Mouse (Mus musculus) midbrain, embryonic 14.5 days (tissue): ENCODE measurements at regions not wholly inside any gene's neighbourhood (a gene's known extent, or its start where the extent isn't known, plus 50 kb on each side); places are given as distances from the start of the nearest gene placed in this dataset.

Experiments used
- ATAC-seq: fragments of 200-750 bp; cut with Nextera tagmentation; 2 replicates; pipeline ENCODE4 v1.8.0; 2017; ENCODE audit warnings: moderate number of reproducible peaks, moderate library complexity; ENCODE audit not compliant: low FRiP score, low TSS enrichment
- DNase-seq: peaks from one replicate; pipeline ENCODE4 v3.0.0-alpha.2; 2015
- H3K27ac ChIP-seq: fragments of 300-500 bp; sonication (generic); replicated peaks from 2 replicates; pipeline ENCODE4 v1.5.1; 2014; ENCODE audit warnings: mild to moderate bottlenecking, low read depth, low read length, moderate library complexity
- H3K27me3 ChIP-seq: fragments of 300-500 bp; sonication (generic); 2 replicates; pipeline ENCODE4 v1.6.1; 2014; ENCODE audit warnings: low read length, control low read depth, mixed read lengths; ENCODE audit not compliant: control insufficient read depth, insufficient read depth
- H3K36me3 ChIP-seq: fragments of 300-500 bp; sonication (generic); 2 replicates; pipeline ENCODE4 v1.6.1; 2014; ENCODE audit warnings: low read length, control low read depth; ENCODE audit not compliant: control insufficient read depth, insufficient read depth
- H3K4me1 ChIP-seq: fragments of 300-500 bp; sonication (generic); 2 replicates; pipeline ENCODE4 v1.6.1; 2014; ENCODE audit warnings: mild to moderate bottlenecking, antibody characterized with exemption, low read length, control low read depth; ENCODE audit not compliant: control insufficient read depth, insufficient read depth
- H3K4me2 ChIP-seq: fragments of 300-500 bp; sonication (generic); 2 replicates; pipeline ENCODE4 v1.6.1; 2014; ENCODE audit warnings: mild to moderate bottlenecking, low read length, moderate library complexity
- H3K4me3 ChIP-seq: fragments of 300-500 bp; sonication (generic); replicated peaks from 2 replicates; pipeline ENCODE4 v1.5.1; 2014; ENCODE audit warnings: low read depth, low read length
- H3K9ac ChIP-seq: fragments of 300-500 bp; sonication (generic); replicated peaks from 2 replicates; pipeline ENCODE4 v1.6.1; 2014; ENCODE audit warnings: mild to moderate bottlenecking, low read length, moderate library complexity
- H3K9me3 ChIP-seq: fragments of 300-500 bp; sonication (generic); 2 replicates; pipeline ENCODE4 v1.6.1; 2016; ENCODE audit warnings: low read length, control low read depth, mixed read lengths; ENCODE audit not compliant: control insufficient read depth
- WGBS: fragments of 180-500 bp; shearing (Covaris S2); extraction: QIAGEN DNeasy Blood & Tissue Kit; methylation state at CpG from one replicate; pipeline ENCODE4 v1.1.7; 2014; 5-methylcytosine and 5-hydroxymethylcytosine counted together

- Histone ChIP-seq H3K4me2 (no peak overlapping the region), H3K9me3 (no peaks in the 10 kb centered on the region), H3K4me1 (no peaks in the 10 kb centered on the region), H3K36me3 (no peaks in the 10 kb centered on the region), H3K9ac (no peak overlapping the region), H3K27ac (no peak overlapping the region), H3K27me3 (no peaks in the 10 kb centered on the region), H3K4me3 (no peak overlapping the region)
- ATAC-seq (no peak), DNase-seq (no peak)
Measured at GRCm38 (mm10) chr2:150063891-150064290, 72.6 kb downstream of the Zfp120 start.

DNA sequence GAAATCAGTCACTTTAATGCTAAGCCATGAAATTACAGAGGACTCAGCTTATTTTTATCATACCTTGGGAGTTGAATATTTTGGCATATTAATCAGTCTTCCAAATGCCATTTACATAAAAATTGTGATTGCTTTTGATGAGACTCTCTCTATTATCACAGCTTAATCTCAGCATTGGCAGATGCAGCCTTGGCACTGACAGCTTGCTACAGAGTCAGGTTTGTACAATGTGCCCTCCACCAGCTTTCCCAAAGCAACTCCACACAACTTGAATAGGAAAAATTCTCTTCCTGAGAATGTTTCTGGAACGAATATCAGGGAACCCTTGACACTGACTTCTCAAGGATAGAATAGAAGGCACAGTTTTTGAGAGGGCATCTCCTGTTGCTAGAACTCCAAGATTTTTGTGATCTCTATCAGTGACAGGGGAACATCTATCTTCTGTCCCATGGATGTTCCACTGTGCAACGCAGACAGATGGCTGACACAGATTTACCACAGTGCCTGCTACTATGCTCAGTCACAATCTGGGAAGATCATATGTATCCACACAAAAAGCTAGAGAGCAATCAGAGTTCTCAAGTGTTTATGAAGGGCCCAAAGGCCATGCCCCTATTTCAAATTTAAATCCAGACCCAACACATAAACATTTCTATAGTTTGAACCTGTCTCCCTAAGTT, 76.3 kb downstream of the Zfp120 start:
- Histone ChIP-seq H3K27ac (no peak overlapping the region), H3K27me3 (no peaks in the 10 kb centered on the region), H3K9me3 (no peaks in the 10 kb centered on the region), H3K9ac (no peak overlapping the region), H3K4me3 (no peak overlapping the region), H3K36me3 (no peaks in the 10 kb centered on the region), H3K4me2 (no peak overlapping the region), H3K4me1 (no peaks in the 10 kb centered on the region)
- 78% methylated on average over 2 of the region's 2 CpGs for WGBS
- ATAC-seq (no peak), DNase-seq (peak; percentile 18)

- no peak overlapping the region for H3K27ac ChIP-seq
- no peak overlapping the region for H3K4me3 ChIP-seq
- peak; percentile 31 for DNase-seq
- no peaks in the 10 kb centered on the region for H3K36me3 ChIP-seq
- no peaks in the 10 kb centered on the region for H3K27me3 ChIP-seq
- 48% methylated on average over 5 of the region's 5 CpGs for WGBS
- 0 out of 2 replicates have a peak, but pooled peaks have one; percentile 15 for ATAC-seq
- no peak overlapping the region for H3K4me2 ChIP-seq
- H3K9me3 ChIP-seq: no peaks in the 10 kb centered on the region
- H3K9ac ChIP-seq: no peak overlapping the region
- H3K4me1 ChIP-seq: no peaks in the 10 kb centered on the region
Measured at GRCm38 (mm10) chr2:150056626-150057231, 79.8 kb downstream of the Zfp120 start.
